Mouse (Mus musculus) retina, postnatal 7 days (tissue): ENCODE data around the gene Ggt6.
A peak's percentile ranks its signal among the peaks of the same experiment; 100 is the strongest.
"Not testable (repeated sequence)": the region's sequence is repeated elsewhere in the genome, so short reads cannot be mapped to it uniquely, and the experiment has no call there.

Source experiments
- DNase-seq: peaks from one replicate; pipeline ENCODE4 v3.0.0-alpha.2; 2012; ENCODE audit warnings: low read depth, low spot score

Ggt6 gene

GRCm38 (mm10) chr11:72436756-72437650 is 1.7 kb downstream of the Ggt6 start:
- DNase-seq = no peak

GRCm38 (mm10) chr11:72438411-72438810 is 3.1 kb downstream of the Ggt6 start:
- no peak for DNase-seq

GRCm38 (mm10) chr11:72440597-72440964 is 5.3 kb downstream of the Ggt6 start:
- DNase-seq = not testable (repeated sequence)

- peak; percentile 98 for DNase-seq
Measured at GRCm38 (mm10) chr11:72440965-72441664, 5.8 kb downstream of the Ggt6 start, which contains the start of gene Mybbp1a. Gene Mybbp1a, plus strand, starts transcription at chr11:72441355.

GRCm38 (mm10) chr11:72446311-72447105 is 11.2 kb downstream of the Ggt6 start:
- DNase-seq = no peak

- DNase-seq = no peak
Measured at GRCm38 (mm10) chr11:72447475-72447874, 12.1 kb downstream of the Ggt6 start.

GRCm38 (mm10) chr11:72452140-72452665 is 16.9 kb downstream of the Ggt6 start:
- DNase-seq = no peak

GRCm38 (mm10) chr11:72453105-72453953 is 18.0 kb downstream of the Ggt6 start:
- DNase-seq = no peak

GRCm38 (mm10) chr11:72455694-72456093 is 20.4 kb downstream of the Ggt6 start:
- no peak for DNase-seq

- DNase-seq = no peak
Measured at GRCm38 (mm10) chr11:72457995-72458496, 22.7 kb downstream of the Ggt6 start.

GRCm38 (mm10) chr11:72458502-72458901 is 23.2 kb downstream of the Ggt6 start:
- DNase-seq = no peak

- no peak for DNase-seq
Measured at GRCm38 (mm10) chr11:72461500-72461981, 26.2 kb downstream of the Ggt6 start.

GRCm38 (mm10) chr11:72464821-72465220 is 29.5 kb downstream of the Ggt6 start:
- DNase-seq = no peak

GRCm38 (mm10) chr11:72465978-72466693 is 30.8 kb downstream of the Ggt6 start:
- no peak for DNase-seq

- no peak for DNase-seq
Measured at GRCm38 (mm10) chr11:72466694-72467507, 31.6 kb downstream of the Ggt6 start.

- DNase-seq = no peak
Measured at GRCm38 (mm10) chr11:72468525-72468924, 33.2 kb downstream of the Ggt6 start.

GRCm38 (mm10) chr11:72469217-72469616 is 33.9 kb downstream of the Ggt6 start:
- no peak for DNase-seq

- no peak for DNase-seq
Measured at GRCm38 (mm10) chr11:72470004-72470403, 34.7 kb downstream of the Ggt6 start.

GRCm38 (mm10) chr11:72471381-72471780 is 36.1 kb downstream of the Ggt6 start:
- DNase-seq = no peak
